In genomic region chr2:29572811-29573427, GRCm38 (mm10) we compare ENCODE assay signal across 16 mouse cellular contexts. TPM values are rescaled to one million over a fixed set of nuclear protein-coding genes. Genes with fewer than 3 reads are reported as not detected.
DNase-seq lines count a peak whose midpoint lies in the region; ATAC-seq and TF ChIP-seq lines count a peak whose summit lies in the region.
"Had no signal": no experiment of that assay in that cellular context is flagged by ENCODE, and none has a peak within 500 bp of the region (broad histone marks: within the 10 kb centered on the region; RNA-seq: fewer than 3 reads in every experiment).

No protein-coding gene starts in this region.

- no peak overlapping the region for H3K4me2 ChIP-seq in heart, embryonic 11.5 days
- H3K4me2 ChIP-seq in neural tube, embryonic 15.5 days = no peak overlapping the region
- H3K4me2 ChIP-seq: heart, embryonic 13.5 days; kidney, embryonic 15.5 days had no signal

- no peak for TF ChIP-seq CTCF in heart, adult 2 months (IDR thresholded peaks at IDR 0.05)

- H3K4me1 ChIP-seq in heart, adult 2 months (ENCODE audit: control insufficient read depth, insufficient read depth, low read length) = no peaks in the 10 kb centered on the region
- H3K4me1 ChIP-seq in heart, embryonic 11.5 days (ENCODE audit: control insufficient read depth, insufficient read depth, low read length) = 0 out of 2 replicates have a peak, but pooled peaks cover 2% of the 10 kb centered on the region
- peaks cover 17% of the 10 kb centered on the region for H3K4me1 ChIP-seq in neural tube, embryonic 15.5 days
- H3K4me1 ChIP-seq: kidney, embryonic 15.5 days had no signal

- H3K9ac ChIP-seq in heart, adult 2 months (ENCODE audit: low read depth, low read length) = no peak overlapping the region
- H3K9ac ChIP-seq in heart, embryonic 11.5 days (ENCODE audit: low read depth, low read length) = no peak overlapping the region
- H3K9ac ChIP-seq in neural tube, embryonic 15.5 days (replicated peaks) = no peak overlapping the region
- H3K9ac ChIP-seq: heart, embryonic 13.5 days; kidney, embryonic 15.5 days had no signal

- H3K27ac ChIP-seq in heart, adult 2 months = no peak overlapping the region
- no peak overlapping the region for H3K27ac ChIP-seq in heart, embryonic 11.5 days (ENCODE audit: low read depth, low read length)
- H3K27ac ChIP-seq in neural tube, embryonic 15.5 days (replicated peaks) = no peak overlapping the region
- H3K27ac ChIP-seq: heart, embryonic 13.5 days; kidney, embryonic 15.5 days; stomach, postnatal 0 days had no signal

- no peak overlapping the region for H3K4me3 ChIP-seq in heart, adult 2 months
- H3K4me3 ChIP-seq in heart, embryonic 11.5 days (ENCODE audit: low read depth, low read length) = no peak overlapping the region
- H3K4me3 ChIP-seq in neural tube, embryonic 15.5 days (replicated peaks) = no peak overlapping the region
- H3K4me3 ChIP-seq: erythroblast, embryonic 14.5 days; heart, embryonic 13.5 days; kidney, embryonic 15.5 days; myocyte had no signal

- DNase-seq in heart, adult 2 months = peak in 1 of 2 experiments; percentile 24
- peak; percentile 39 for DNase-seq in neural tube, embryonic 10.5 days (ENCODE audit: extremely low spot score, low spot score)
- peak; percentile 51 for DNase-seq in mesoderm, embryonic 11.5 days (ENCODE audit: low read depth, low spot score)
- DNase-seq in frontal cortex, postnatal 25 days (ENCODE audit: low spot score in 2 of 2) = no peak
- DNase-seq in lung, postnatal 14 days = no peak
- DNase-seq: layer of hippocampus, postnatal 36 days; right cerebral cortex, postnatal 14 days had no signal

- H3K79me2 ChIP-seq in heart, adult 2 months (replicated peaks; ENCODE audit: control insufficient read depth, insufficient read depth, low read length) = no peaks in the 10 kb centered on the region

- no peaks in the 10 kb centered on the region for H3K27me3 ChIP-seq in heart, adult 2 months (ENCODE audit: control insufficient read depth, insufficient read depth, low read length)
- H3K27me3 ChIP-seq in heart, embryonic 11.5 days (ENCODE audit: control insufficient read depth, insufficient read depth, low read length) = peaks cover 3% of the 10 kb centered on the region; the same call in 1 of the 2 replicates
- H3K27me3 ChIP-seq in neural tube, embryonic 15.5 days (replicated peaks) = no peaks in the 10 kb centered on the region
- H3K27me3 ChIP-seq: kidney, embryonic 15.5 days had no signal

- TF ChIP-seq EP300 in heart, adult 2 months (IDR thresholded peaks at IDR 0.05; ENCODE audit: insufficient read depth, low read depth, low read length) = 0 out of 2 replicates have a peak, but pooled peaks have one; percentile 20

- ATAC-seq in heart, embryonic 11.5 days (replicated peaks; ENCODE audit: insufficient number of reproducible peaks, low FRiP score, low TSS enrichment) = no peak
- ATAC-seq in neural tube, embryonic 15.5 days (ENCODE audit: low FRiP score) = no peak
- ATAC-seq: forebrain, embryonic 16.5 days; intestine, embryonic 16.5 days had no signal

- 38% methylated on average over 5 of the region's 5 CpGs for WGBS in heart, adult 2 months
- WGBS in heart, embryonic 11.5 days (ENCODE audit: insufficient replicate concordance) = 47% methylated on average over 5 of the region's 5 CpGs
- 17% methylated on average over 5 of the region's 5 CpGs for WGBS in neural tube, embryonic 15.5 days

- H3K36me3 ChIP-seq in heart, adult 2 months (ENCODE audit: control insufficient read depth, insufficient read depth, low read length) = no peaks in the 10 kb centered on the region
- no peaks in the 10 kb centered on the region for H3K36me3 ChIP-seq in heart, embryonic 11.5 days (ENCODE audit: control insufficient read depth, insufficient read depth, low read length)
- no peaks in the 10 kb centered on the region for H3K36me3 ChIP-seq in neural tube, embryonic 15.5 days
- H3K36me3 ChIP-seq: heart, embryonic 13.5 days; kidney, embryonic 15.5 days had no signal

- H3K9me3 ChIP-seq in heart, embryonic 11.5 days (replicated peaks; ENCODE audit: control insufficient read depth, low read length) = no peaks in the 10 kb centered on the region
- H3K9me3 ChIP-seq in neural tube, embryonic 15.5 days (replicated peaks) = no peaks in the 10 kb centered on the region
- H3K9me3 ChIP-seq: heart, embryonic 13.5 days; kidney, embryonic 15.5 days had no signal

- intact Hi-C loops in heart, adult 2 months (cut with DNase I) = no loop called here

- no peak for TF ChIP-seq POLR2A in heart, adult 2 months (IDR thresholded peaks at IDR 0.05; ENCODE audit: insufficient read depth, low read depth, low read length)

RNA-seq across cellular contexts. Expression of gene Rapgef1, which starts 46.6 kb away (rescaled TPM):
- 100 to 1,000 TPM in 1 of 2 experiments, 10 to 100 TPM in 1; 96.7 to 116 TPM for total RNA-seq in heart, adult 2 months (2021)
- 65.0 and 86.1 TPM in 2 replicates for polyA plus RNA-seq in heart, adult 2 months (2012; rRNA removed)
- 9.1 and 9.8 TPM in 2 replicates for polyA plus RNA-seq in heart, embryonic 11.5 days (2014; fragmentation: Nextera tagmentation; extraction: Ambion mirVana)
- polyA plus RNA-seq in neural tube, embryonic 15.5 days (2015; fragmentation: Nextera tagmentation; extraction: Ambion mirVana) = 16.3 and 16.9 TPM in 2 replicates

Comparison
In these comparisons a context has a peak if more than half of its experiments do, and no peak if none do; other contexts are left out.
1. DNase-seq: peak in neural tube, embryonic 10.5 days (single experiment) and mesoderm, embryonic 11.5 days (single experiment); none in frontal cortex, postnatal 25 days (0 of 2) and lung, postnatal 14 days (single experiment).